Mouse (Mus musculus) forebrain, embryonic 11.5 days (tissue): ENCODE data around the gene Atg16l1. TPM values are rescaled to one million over a fixed set of nuclear protein-coding genes. Genes with fewer than 3 reads are reported as not detected.
"Not testable (repeated sequence)": the region's sequence is repeated elsewhere in the genome, so short reads cannot be mapped to it uniquely, and the experiment has no call there.

ENCODE experiments used
- ATAC-seq: fragments of 200-750 bp; cut with Nextera tagmentation; replicated peaks from 2 replicates; pipeline ENCODE4 v1.8.0; 2017; ENCODE audit warnings: moderate TSS enrichment; ENCODE audit not compliant: low FRiP score
- DNase-seq: peaks from one replicate; pipeline ENCODE4 v3.0.0-alpha.2; 2017; ENCODE audit warnings: low spot score
- H3K27ac ChIP-seq: fragments of 300-500 bp; sonication (generic); 2 replicates; pipeline ENCODE4 v1.5.1; 2014; ENCODE audit warnings: low read depth, low read length
- H3K27me3 ChIP-seq: fragments of 300-500 bp; sonication (generic); 2 replicates; pipeline ENCODE4 v1.6.1; 2014; ENCODE audit warnings: mild to moderate bottlenecking, low read length, mixed read lengths; ENCODE audit not compliant: control insufficient read depth, insufficient read depth
- H3K36me3 ChIP-seq: fragments of 300-500 bp; sonication (generic); 2 replicates; pipeline ENCODE4 v1.6.1; 2014; ENCODE audit warnings: mild to moderate bottlenecking, low read length, moderate library complexity, mixed read lengths; ENCODE audit not compliant: control insufficient read depth, insufficient read depth
- H3K4me1 ChIP-seq: fragments of 300-500 bp; sonication (generic); replicated peaks from 2 replicates; pipeline ENCODE4 v1.6.1; 2014; ENCODE audit warnings: low read length, mixed read lengths; ENCODE audit not compliant: control insufficient read depth, insufficient read depth
- H3K4me2 ChIP-seq: fragments of 300-500 bp; sonication (generic); 2 replicates; pipeline ENCODE4 v1.6.1; 2014; ENCODE audit warnings: low read depth, mild to moderate bottlenecking, low read length, moderate library complexity, mixed read lengths; ENCODE audit not compliant: severe bottlenecking
- H3K4me3 ChIP-seq: fragments of 300-500 bp; sonication (generic); 2 replicates; pipeline ENCODE4 v1.5.1; 2014; ENCODE audit warnings: low read depth, low read length
- H3K9ac ChIP-seq: fragments of 300-500 bp; sonication (generic); 2 replicates; pipeline ENCODE4 v1.6.1; 2014; ENCODE audit warnings: low read length
- H3K9me3 ChIP-seq: fragments of 300-500 bp; sonication (generic); 2 replicates; pipeline ENCODE4 v1.6.1; 2016; ENCODE audit warnings: low read length, mixed read lengths; ENCODE audit not compliant: control insufficient read depth
- WGBS: fragments of 180-500 bp; shearing (Covaris S2); extraction: QIAGEN DNeasy Blood & Tissue Kit; methylation state at CpG from one replicate; pipeline ENCODE4 v1.1.7; 2014; 5-methylcytosine and 5-hydroxymethylcytosine counted together
- polyA plus RNA-seq: library from polyadenylated mRNA; unstranded; fragments of >200 nt; fragmentation: Nextera tagmentation; extraction: Ambion mirVana; gene quantifications from 2 replicates; pipeline ENCODE4 v1.2.1, GENCODE M21; 2014

Gene Atg16l1
- polyA plus RNA-seq, 1 experiment from 2014 or later: 40.6 TPM

GRCm38 (mm10) chr1:87812061-87812460, 56.4 kb downstream of the Atg16l1 start:
- WGBS: 87% methylated on average over 10 of the region's 10 CpGs
- no peak for ATAC-seq
- no peak overlapping the region for H3K4me3 ChIP-seq

GRCm38 (mm10) chr1:87813155-87813554, 57.5 kb downstream of the Atg16l1 start:
- Histone ChIP-seq H3K4me1 (no peaks in the 10 kb centered on the region), H3K9me3 (no peaks in the 10 kb centered on the region), H3K27ac (no peak overlapping the region), H3K36me3 (no peaks in the 10 kb centered on the region), H3K9ac (no peak overlapping the region), H3K4me2 (no peak overlapping the region), H3K4me3 (no peak overlapping the region), H3K27me3 (no peaks in the 10 kb centered on the region)
- no peak for DNase-seq
- ATAC-seq: no peak
- WGBS: 86% methylated on average over 6 of the region's 6 CpGs

More at GRCm38 (mm10) chr1:87812061-87812460, 56.4 kb downstream of the Atg16l1 start:
- Histone ChIP-seq H3K9me3 (no peaks in the 10 kb centered on the region), H3K36me3 (no peaks in the 10 kb centered on the region), H3K27ac (no peak overlapping the region), H3K4me2 (no peak overlapping the region), H3K9ac (no peak overlapping the region), H3K27me3 (no peaks in the 10 kb centered on the region), H3K4me1 (no peaks in the 10 kb centered on the region)
- DNase-seq: no peak

- ATAC-seq: no peak
- Histone ChIP-seq H3K4me3 (no peak overlapping the region), H3K9ac (no peak overlapping the region), H3K36me3 (no peaks in the 10 kb centered on the region), H3K4me2 (no peak overlapping the region), H3K27me3 (no peaks in the 10 kb centered on the region), H3K9me3 (no peaks in the 10 kb centered on the region), H3K4me1 (no peaks in the 10 kb centered on the region), H3K27ac (no peak overlapping the region)
- DNase-seq: no peak
- 87% methylated on average over 7 of the region's 7 CpGs for WGBS
Measured at GRCm38 (mm10) chr1:87813681-87814080, 58.0 kb downstream of the Atg16l1 start.

GRCm38 (mm10) chr1:87824420-87824995, 68.8 kb downstream of the Atg16l1 start:
- Histone ChIP-seq H3K4me1 (no peaks in the 10 kb centered on the region), H3K27ac (no peak overlapping the region), H3K9ac (no peak overlapping the region), H3K27me3 (no peaks in the 10 kb centered on the region), H3K4me2 (no peak overlapping the region), H3K9me3 (no peaks in the 10 kb centered on the region), H3K4me3 (no peak overlapping the region), H3K36me3 (no peaks in the 10 kb centered on the region)
- ATAC-seq: no peak
- WGBS: 91% methylated on average over 10 of the region's 10 CpGs
- DNase-seq: no peak

GRCm38 (mm10) chr1:87825281-87825680, 69.6 kb downstream of the Atg16l1 start:
- Histone ChIP-seq H3K27me3 (no peaks in the 10 kb centered on the region), H3K9me3 (no peaks in the 10 kb centered on the region), H3K27ac (no peak overlapping the region), H3K9ac (no peak overlapping the region), H3K4me2 (no peak overlapping the region), H3K36me3 (no peaks in the 10 kb centered on the region), H3K4me3 (no peak overlapping the region), H3K4me1 (no peaks in the 10 kb centered on the region)
- ATAC-seq (no peak), DNase-seq (no peak)
- 93% methylated on average over 5 of the region's 5 CpGs for WGBS

GRCm38 (mm10) chr1:87825991-87826390, 70.3 kb downstream of the Atg16l1 start:
- ATAC-seq (no peak), DNase-seq (no peak)
- Histone ChIP-seq H3K27me3 (no peaks in the 10 kb centered on the region), H3K4me2 (no peak overlapping the region), H3K4me1 (no peaks in the 10 kb centered on the region), H3K27ac (no peak overlapping the region), H3K9ac (no peak overlapping the region), H3K36me3 (no peaks in the 10 kb centered on the region), H3K9me3 (no peaks in the 10 kb centered on the region), H3K4me3 (no peak overlapping the region)
- 88% methylated on average over 6 of the region's 6 CpGs for WGBS

GRCm38 (mm10) chr1:87826474-87826873, 70.8 kb downstream of the Atg16l1 start:
- no peak overlapping the region for H3K4me2 ChIP-seq
- no peak overlapping the region for H3K4me3 ChIP-seq
- no peak overlapping the region for H3K9ac ChIP-seq
- no peak overlapping the region for H3K27ac ChIP-seq
- H3K9me3 ChIP-seq: no peaks in the 10 kb centered on the region
- ATAC-seq (no peak), DNase-seq (no peak)
- no peaks in the 10 kb centered on the region for H3K36me3 ChIP-seq
- WGBS: 79% methylated on average over 2 of the region's 2 CpGs
- H3K27me3 ChIP-seq: no peaks in the 10 kb centered on the region
- H3K4me1 ChIP-seq: no peaks in the 10 kb centered on the region

- not testable (repeated sequence) for H3K4me3 ChIP-seq, H3K4me1 ChIP-seq, H3K4me2 ChIP-seq, H3K27me3 ChIP-seq, H3K9ac ChIP-seq, H3K36me3 ChIP-seq, H3K9me3 ChIP-seq, ATAC-seq, H3K27ac ChIP-seq, DNase-seq
- 81% methylated on average over 1 of the region's 1 CpGs for WGBS
Measured at GRCm38 (mm10) chr1:87827476-87827875, 71.8 kb downstream of the Atg16l1 start.

GRCm38 (mm10) chr1:87828185-87828584, 72.5 kb downstream of the Atg16l1 start:
- no peak for ATAC-seq

More at GRCm38 (mm10) chr1:87828185-87828584, 72.5 kb downstream of the Atg16l1 start:
- no peak overlapping the region for H3K27ac ChIP-seq
- H3K36me3 ChIP-seq: no peaks in the 10 kb centered on the region
- H3K4me1 ChIP-seq: no peaks in the 10 kb centered on the region
- no peaks in the 10 kb centered on the region for H3K27me3 ChIP-seq
- no peak for DNase-seq
- no peak overlapping the region for H3K9ac ChIP-seq
- H3K4me3 ChIP-seq: no peak overlapping the region
- 79% methylated on average over 9 of the region's 9 CpGs for WGBS
- no peaks in the 10 kb centered on the region for H3K9me3 ChIP-seq
- H3K4me2 ChIP-seq: no peak overlapping the region
